Mouse (Mus musculus) spleen, adult 2 months (tissue): ENCODE results near the gene 1810043G02Rik.

Experiments
- CTCF ChIP-seq: fragments of 200-500 bp; IDR thresholded peaks from 2 replicates; pipeline ENCODE4 v1.5.1; 2011; ENCODE audit warnings: mild to moderate bottlenecking, inconsistent platforms; ENCODE audit not compliant: insufficient read depth, insufficient read length, insufficient replicate concordance; ENCODE audit errors: extremely low read depth
- POLR2A ChIP-seq: fragments of 200-500 bp; IDR thresholded peaks from 2 replicates; pipeline ENCODE4 v1.6.1; 2011; ENCODE audit warnings: low read depth, low read length, inconsistent platforms

DNA sequence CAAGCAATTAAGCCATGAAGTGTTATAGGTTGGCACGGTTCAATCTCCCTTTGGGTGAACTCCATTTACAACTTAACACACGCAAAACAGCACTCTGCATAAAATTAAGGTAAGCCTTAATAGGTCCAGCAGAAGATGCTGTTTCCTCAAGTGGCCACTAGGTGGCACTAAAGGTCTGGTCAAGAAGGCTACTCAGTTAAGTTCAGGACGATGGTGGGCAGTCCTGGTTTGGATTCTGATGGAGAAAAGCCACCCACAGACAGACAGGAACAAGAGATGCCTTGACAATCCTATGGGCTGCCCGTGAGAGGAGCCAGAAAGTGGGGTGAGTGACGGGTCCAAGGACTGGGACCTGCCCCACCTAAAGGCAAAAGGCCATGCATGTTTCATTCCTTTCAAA, 49.8 kb downstream of the 1810043G02Rik start:
- peak; percentile 79; the same call in 1 of the 2 replicates for TF ChIP-seq CTCF
- no peak for TF ChIP-seq POLR2A
